Comparison of ENCODE assay signal across 12 mouse cellular contexts in genomic region chr12:44475355-44475754, GRCm38 (mm10).
"Had no signal": no experiment of that assay in that cellular context is flagged by ENCODE, and none has a peak within 500 bp of the region (broad histone marks: within the 10 kb centered on the region; RNA-seq: fewer than 3 reads in every experiment).

No protein-coding gene starts in this region.

- H3K4me2 ChIP-seq: liver, embryonic 12.5 days; midbrain, embryonic 11.5 days; midbrain, embryonic 15.5 days had no signal

- DNase-seq: kidney, adult 8-10 months; kidney, postnatal 25 days; right cerebral cortex, postnatal 25 days; thymus, adult 18-20 months; thymus, postnatal 14 days had no signal

- H3K9ac ChIP-seq: liver, embryonic 12.5 days; midbrain, embryonic 15.5 days had no signal

- H3K27ac ChIP-seq: limb, embryonic 10.5 days; liver, embryonic 12.5 days; macrophage; midbrain, embryonic 15.5 days had no signal

- H3K4me1 ChIP-seq: limb, embryonic 10.5 days; liver, embryonic 12.5 days; megakaryocyte, embryonic 14.5 days; midbrain, embryonic 15.5 days had no signal

- H3K4me3 ChIP-seq: limb, embryonic 10.5 days; liver, embryonic 12.5 days; megakaryocyte, embryonic 14.5 days; midbrain, embryonic 15.5 days had no signal

- H3K9me3 ChIP-seq: limb, embryonic 10.5 days; liver, embryonic 12.5 days; megakaryocyte, embryonic 14.5 days; midbrain, embryonic 15.5 days had no signal

- ATAC-seq: intestine, embryonic 16.5 days; liver, embryonic 12.5 days; midbrain, embryonic 15.5 days had no signal

- H3K27me3 ChIP-seq: liver, embryonic 12.5 days; megakaryocyte, embryonic 14.5 days; midbrain, embryonic 15.5 days had no signal

- H3K36me3 ChIP-seq: limb, embryonic 10.5 days; liver, embryonic 12.5 days; midbrain, embryonic 15.5 days had no signal
